Mouse (Mus musculus): Measurements from ENCODE around the gene Olfr281. TPM values are rescaled to one million over a fixed set of nuclear protein-coding genes. Genes with fewer than 3 reads are reported as not detected.
"Not testable (repeated sequence)": the region's sequence is repeated elsewhere in the genome, so short reads cannot be mapped to it uniquely, and the experiment has no call there.

Olfr281 gene
- polyA plus RNA-seq, 1 experiment from 2014 or later = not detected

- WGBS = 64% methylated on average over 14 of the region's 14 CpGs
Measured at GRCm38 (mm10) chr15:98424326-98424725, 28.1 kb upstream of the Olfr281 start.

GRCm38 (mm10) chr15:98424753-98425152 lies 27.6 kb upstream of the Olfr281 start:
- H3K9ac ChIP-seq (replicated peaks; ENCODE audit: low read depth, low read length) = no peak overlapping the region
- no peak overlapping the region for H3K4me2 ChIP-seq (ENCODE audit: low read depth, low read length)
- no peaks in the 10 kb centered on the region for H3K27me3 ChIP-seq (ENCODE audit: control insufficient read depth, insufficient read depth, low read length)
- H3K9me3 ChIP-seq (ENCODE audit: control insufficient read depth, low read length) = no peaks in the 10 kb centered on the region
- no peaks in the 10 kb centered on the region for H3K4me1 ChIP-seq (ENCODE audit: control insufficient read depth, insufficient read depth, low read length)
- 69% methylated on average over 6 of the region's 6 CpGs for WGBS
- ATAC-seq (ENCODE audit: low read depth) = no peak
- H3K27ac ChIP-seq (ENCODE audit: low read depth, low read length) = no peak overlapping the region
- H3K36me3 ChIP-seq (ENCODE audit: control insufficient read depth, insufficient read depth, low read length) = no peaks in the 10 kb centered on the region
- H3K4me3 ChIP-seq (ENCODE audit: low read depth, low read length) = no peak overlapping the region

More at GRCm38 (mm10) chr15:98424326-98424725, 28.1 kb upstream of the Olfr281 start:
- no peaks in the 10 kb centered on the region for H3K36me3 ChIP-seq (ENCODE audit: control insufficient read depth, insufficient read depth, low read length)
- no peak overlapping the region for H3K4me2 ChIP-seq (ENCODE audit: low read depth, low read length)
- no peak overlapping the region for H3K4me3 ChIP-seq (ENCODE audit: low read depth, low read length)
- H3K4me1 ChIP-seq (ENCODE audit: control insufficient read depth, insufficient read depth, low read length) = no peaks in the 10 kb centered on the region
- ATAC-seq (ENCODE audit: low read depth) = no peak
- H3K27me3 ChIP-seq (ENCODE audit: control insufficient read depth, insufficient read depth, low read length) = no peaks in the 10 kb centered on the region
- no peaks in the 10 kb centered on the region for H3K9me3 ChIP-seq (ENCODE audit: control insufficient read depth, low read length)
- H3K9ac ChIP-seq (replicated peaks; ENCODE audit: low read depth, low read length) = no peak overlapping the region
- H3K27ac ChIP-seq (ENCODE audit: low read depth, low read length) = no peak overlapping the region

- no peak overlapping the region for H3K4me3 ChIP-seq (ENCODE audit: low read depth, low read length)
- no peaks in the 10 kb centered on the region for H3K4me1 ChIP-seq (ENCODE audit: control insufficient read depth, insufficient read depth, low read length)
- no peaks in the 10 kb centered on the region for H3K36me3 ChIP-seq (ENCODE audit: control insufficient read depth, insufficient read depth, low read length)
- H3K27me3 ChIP-seq (ENCODE audit: control insufficient read depth, insufficient read depth, low read length) = no peaks in the 10 kb centered on the region
- H3K9ac ChIP-seq (replicated peaks; ENCODE audit: low read depth, low read length) = no peak overlapping the region
- ATAC-seq (ENCODE audit: low read depth) = no peak
- no peak overlapping the region for H3K27ac ChIP-seq (ENCODE audit: low read depth, low read length)
- 16% methylated on average over 7 of the region's 7 CpGs for WGBS
- H3K4me2 ChIP-seq (ENCODE audit: low read depth, low read length) = no peak overlapping the region
- no peaks in the 10 kb centered on the region for H3K9me3 ChIP-seq (ENCODE audit: control insufficient read depth, low read length)
Measured at GRCm38 (mm10) chr15:98425188-98425587, 27.2 kb upstream of the Olfr281 start.

- not testable (repeated sequence) for H3K9me3 ChIP-seq (ENCODE audit: control insufficient read depth, low read length); H3K4me2 ChIP-seq (ENCODE audit: low read depth, low read length); H3K27ac ChIP-seq (ENCODE audit: low read depth, low read length); H3K9ac ChIP-seq (replicated peaks; ENCODE audit: low read depth, low read length); ATAC-seq (ENCODE audit: low read depth); H3K4me1 ChIP-seq (ENCODE audit: control insufficient read depth, insufficient read depth, low read length); H3K36me3 ChIP-seq (ENCODE audit: control insufficient read depth, insufficient read depth, low read length); H3K27me3 ChIP-seq (ENCODE audit: control insufficient read depth, insufficient read depth, low read length); H3K4me3 ChIP-seq (ENCODE audit: low read depth, low read length)
- WGBS = 73% methylated on average over 5 of the region's 5 CpGs
Measured at GRCm38 (mm10) chr15:98430925-98431324, 21.5 kb upstream of the Olfr281 start, which contains the start of gene Olfr282. Olfr282 (plus strand) TSS chr15:98431225.

- ATAC-seq (ENCODE audit: low read depth) = no peak
Measured at GRCm38 (mm10) chr15:98444561-98444960, 7.8 kb upstream of the Olfr281 start.

GRCm38 (mm10) chr15:98448521-98448920 lies 3.9 kb upstream of the Olfr281 start:
- ATAC-seq (ENCODE audit: low read depth) = no peak
- Histone ChIP-seq H3K9ac (replicated peaks; ENCODE audit: low read depth, low read length) (no peak overlapping the region), H3K27me3 (ENCODE audit: control insufficient read depth, insufficient read depth, low read length) (no peaks in the 10 kb centered on the region), H3K9me3 (ENCODE audit: control insufficient read depth, low read length) (no peaks in the 10 kb centered on the region), H3K4me1 (ENCODE audit: control insufficient read depth, insufficient read depth, low read length) (no peaks in the 10 kb centered on the region), H3K4me2 (ENCODE audit: low read depth, low read length) (no peak overlapping the region), H3K27ac (ENCODE audit: low read depth, low read length) (no peak overlapping the region), H3K36me3 (ENCODE audit: control insufficient read depth, insufficient read depth, low read length) (no peaks in the 10 kb centered on the region), H3K4me3 (ENCODE audit: low read depth, low read length) (no peak overlapping the region)
- 71% methylated on average over 4 of the region's 4 CpGs for WGBS

More at GRCm38 (mm10) chr15:98444561-98444960, 7.8 kb upstream of the Olfr281 start:
- H3K9me3 ChIP-seq (ENCODE audit: control insufficient read depth, low read length) = no peaks in the 10 kb centered on the region
- H3K4me2 ChIP-seq (ENCODE audit: low read depth, low read length) = no peak overlapping the region
- H3K4me1 ChIP-seq (ENCODE audit: control insufficient read depth, insufficient read depth, low read length) = no peaks in the 10 kb centered on the region
- H3K4me3 ChIP-seq (ENCODE audit: low read depth, low read length) = no peak overlapping the region
- H3K9ac ChIP-seq (replicated peaks; ENCODE audit: low read depth, low read length) = no peak overlapping the region
- WGBS = 84% methylated on average over 3 of the region's 3 CpGs
- H3K27ac ChIP-seq (ENCODE audit: low read depth, low read length) = no peak overlapping the region
- H3K27me3 ChIP-seq (ENCODE audit: control insufficient read depth, insufficient read depth, low read length) = no peaks in the 10 kb centered on the region
- no peaks in the 10 kb centered on the region for H3K36me3 ChIP-seq (ENCODE audit: control insufficient read depth, insufficient read depth, low read length)

- H3K9me3 ChIP-seq (ENCODE audit: control insufficient read depth, low read length) = no peaks in the 10 kb centered on the region
- H3K4me3 ChIP-seq (ENCODE audit: low read depth, low read length) = no peak within 1 kb of the TSS
- ATAC-seq (ENCODE audit: low read depth) = no peak
- H3K9ac ChIP-seq (replicated peaks; ENCODE audit: low read depth, low read length) = no peak within 1 kb of the TSS
- H3K27me3 ChIP-seq (ENCODE audit: control insufficient read depth, insufficient read depth, low read length) = no peaks in the 10 kb centered on the region
- no peaks in the 10 kb centered on the region for H3K4me1 ChIP-seq (ENCODE audit: control insufficient read depth, insufficient read depth, low read length)
- H3K27ac ChIP-seq (ENCODE audit: low read depth, low read length) = no peak within 1 kb of the TSS
- 91% methylated on average over 4 of the region's 4 CpGs for WGBS
- H3K36me3 ChIP-seq (ENCODE audit: control insufficient read depth, insufficient read depth, low read length) = no peaks in the 10 kb centered on the region
- no peak within 1 kb of the TSS for H3K4me2 ChIP-seq (ENCODE audit: low read depth, low read length)
Measured at GRCm38 (mm10) chr15:98469596-98469995, 17.2 kb downstream of the Olfr281 start, which contains the start of gene OR5BS1P. OR5BS1P (plus strand) TSS chr15:98469896.

GRCm38 (mm10) chr15:98471539-98471938 lies 19.2 kb downstream of the Olfr281 start:
- Histone ChIP-seq H3K27ac (ENCODE audit: low read depth, low read length) (no peak overlapping the region), H3K4me1 (ENCODE audit: control insufficient read depth, insufficient read depth, low read length) (no peaks in the 10 kb centered on the region), H3K4me3 (ENCODE audit: low read depth, low read length) (no peak overlapping the region), H3K9me3 (ENCODE audit: control insufficient read depth, low read length) (no peaks in the 10 kb centered on the region), H3K27me3 (ENCODE audit: control insufficient read depth, insufficient read depth, low read length) (no peaks in the 10 kb centered on the region), H3K9ac (replicated peaks; ENCODE audit: low read depth, low read length) (no peak overlapping the region), H3K4me2 (ENCODE audit: low read depth, low read length) (no peak overlapping the region), H3K36me3 (ENCODE audit: control insufficient read depth, insufficient read depth, low read length) (no peaks in the 10 kb centered on the region)
- no peak for ATAC-seq (ENCODE audit: low read depth)
- 90% methylated on average over 13 of the region's 13 CpGs for WGBS

- no peaks in the 10 kb centered on the region for H3K27me3 ChIP-seq (ENCODE audit: control insufficient read depth, insufficient read depth, low read length)
- no peaks in the 10 kb centered on the region for H3K9me3 ChIP-seq (ENCODE audit: control insufficient read depth, low read length)
- H3K4me2 ChIP-seq (ENCODE audit: low read depth, low read length) = no peak overlapping the region
- no peaks in the 10 kb centered on the region for H3K36me3 ChIP-seq (ENCODE audit: control insufficient read depth, insufficient read depth, low read length)
- ATAC-seq (ENCODE audit: low read depth) = no peak
- H3K4me3 ChIP-seq (ENCODE audit: low read depth, low read length) = no peak overlapping the region
- H3K9ac ChIP-seq (replicated peaks; ENCODE audit: low read depth, low read length) = no peak overlapping the region
- WGBS = 80% methylated on average over 10 of the region's 10 CpGs
- H3K27ac ChIP-seq (ENCODE audit: low read depth, low read length) = no peak overlapping the region
- no peaks in the 10 kb centered on the region for H3K4me1 ChIP-seq (ENCODE audit: control insufficient read depth, insufficient read depth, low read length)
Measured at GRCm38 (mm10) chr15:98474958-98475357, 22.6 kb downstream of the Olfr281 start.
